Mouse (Mus musculus) lung, adult 2 months (tissue): ENCODE data around the gene Qrfp.

ENCODE experiments used
- CTCF ChIP-seq: fragments of 200-500 bp; IDR thresholded peaks from 2 replicates; pipeline ENCODE4 v1.5.1; 2011; ENCODE audit warnings: mild to moderate bottlenecking, low read length, control low read depth; ENCODE audit not compliant: insufficient read depth
- POLR2A ChIP-seq: fragments of 200-500 bp; IDR thresholded peaks from 2 replicates; pipeline ENCODE4 v1.6.1; 2011; ENCODE audit warnings: low read depth, mild to moderate bottlenecking, control low read depth, low read length, borderline replicate concordance; ENCODE audit errors: extremely low read depth

GRCm38 (mm10) chr2:31788227-31788626 is 22.2 kb downstream of the Qrfp start:
- TF ChIP-seq POLR2A: no peak
- no peak for TF ChIP-seq CTCF
